Mouse (Mus musculus) liver, embryonic 11.5 days (tissue): ENCODE results near the gene Rbm48. TPM values are rescaled to one million over a fixed set of nuclear protein-coding genes. Genes with fewer than 3 reads are reported as not detected.

ENCODE experiments used
- ATAC-seq: fragments of 200-750 bp; cut with Nextera tagmentation; replicated peaks from 2 replicates; pipeline ENCODE4 v1.8.0; 2017; ENCODE audit warnings: moderate number of reproducible peaks, mild to moderate bottlenecking, moderate TSS enrichment, moderate library complexity; ENCODE audit not compliant: low FRiP score
- DNase-seq: peaks from one replicate; pipeline ENCODE4 v3.0.0-alpha.2; 2017; ENCODE audit warnings: low spot score
- H3K27ac ChIP-seq: fragments of 300-500 bp; sonication (generic); 2 replicates; pipeline ENCODE4 v1.5.1; 2014; ENCODE audit warnings: mild to moderate bottlenecking, low read depth, low read length, control low read depth
- H3K27me3 ChIP-seq: fragments of 300-500 bp; sonication (generic); replicated peaks from 2 replicates; pipeline ENCODE4 v1.6.1; 2014; ENCODE audit warnings: low read length, mixed read lengths; ENCODE audit not compliant: control insufficient read depth, insufficient read depth
- H3K36me3 ChIP-seq: fragments of 300-500 bp; sonication (generic); 2 replicates; pipeline ENCODE4 v1.6.1; 2014; ENCODE audit warnings: mild to moderate bottlenecking, low read length, moderate library complexity, mixed read lengths; ENCODE audit not compliant: control insufficient read depth, insufficient read depth
- H3K4me1 ChIP-seq: fragments of 300-500 bp; sonication (generic); replicated peaks from 2 replicates; pipeline ENCODE4 v1.6.1; 2014; ENCODE audit warnings: low read length, mixed read lengths; ENCODE audit not compliant: control insufficient read depth, insufficient read depth
- H3K4me2 ChIP-seq: fragments of 300-500 bp; sonication (generic); 2 replicates; pipeline ENCODE4 v1.6.1; 2014; ENCODE audit warnings: mild to moderate bottlenecking, control low read depth, moderate library complexity
- H3K4me3 ChIP-seq: fragments of 300-500 bp; sonication (generic); 2 replicates; pipeline ENCODE4 v1.5.1; 2014; ENCODE audit warnings: low read depth, low read length, control low read depth
- H3K9ac ChIP-seq: fragments of 300-500 bp; sonication (generic); 2 replicates; pipeline ENCODE4 v1.6.1; 2014; ENCODE audit warnings: low read depth, low read length, control low read depth
- H3K9me3 ChIP-seq: fragments of 300-500 bp; sonication (generic); 2 replicates; pipeline ENCODE4 v1.6.1; 2016; ENCODE audit warnings: low read length, inconsistent platforms, mixed read lengths; ENCODE audit not compliant: control insufficient read depth
- WGBS: fragments of 180-500 bp; shearing (Covaris S2); extraction: QIAGEN DNeasy Blood & Tissue Kit; methylation state at CpG from one replicate; pipeline ENCODE4 v1.1.7; 2014; 5-methylcytosine and 5-hydroxymethylcytosine counted together
- polyA plus RNA-seq: library from polyadenylated mRNA; unstranded; fragments of >200 nt; fragmentation: Nextera tagmentation; extraction: Ambion mirVana; gene quantifications from 2 replicates; pipeline ENCODE4 v1.2.1, GENCODE M21; 2014

Rbm48 gene
- polyA plus RNA-seq, 1 experiment from 2014 or later: 12.7 TPM

GRCm38 (mm10) chr5:3543629-3544479 is 52.5 kb downstream of the Rbm48 start, which contains the start of gene Fam133b:
TSS of gene Fam133b (plus strand) at chr5:3543833.
- Histone ChIP-seq H3K36me3 (peaks cover 2% of the 10 kb centered on the region; the same call in 1 of the 2 replicates), H3K4me2 (peak within 1 kb of the TSS; percentile 81), H3K9me3 (no peaks in the 10 kb centered on the region), H3K9ac (peak within 1 kb of the TSS; percentile 96), H3K4me3 (peak within 1 kb of the TSS; percentile 92), H3K27ac (peak within 1 kb of the TSS; percentile 79), H3K4me1 (peaks cover 8% of the 10 kb centered on the region; the same call in 1 of the 2 replicates), H3K27me3 (no peaks in the 10 kb centered on the region)
- WGBS: under 1% methylated on average over 79 of the region's 80 CpGs
- ATAC-seq (peak; percentile 95), DNase-seq (peak; percentile 95)

- peaks cover 8% of the 10 kb centered on the region; the same call in 1 of the 2 replicates for H3K4me1 ChIP-seq
- WGBS: 79% methylated on average over 6 of the region's 6 CpGs
- H3K4me3 ChIP-seq: no peak overlapping the region
- no peak overlapping the region for H3K27ac ChIP-seq
- H3K9me3 ChIP-seq: no peaks in the 10 kb centered on the region
- H3K36me3 ChIP-seq: no peaks in the 10 kb centered on the region; the same call in 1 of the 2 replicates
- no peaks in the 10 kb centered on the region for H3K27me3 ChIP-seq
- DNase-seq: no peak
- ATAC-seq: no peak
- H3K4me2 ChIP-seq: no peak overlapping the region
- H3K9ac ChIP-seq: no peak overlapping the region
Observed at GRCm38 (mm10) chr5:3541871-3542270, 54.5 kb downstream of the Rbm48 start.

GRCm38 (mm10) chr5:3538505-3539472 is 57.6 kb downstream of the Rbm48 start:
- Histone ChIP-seq H3K4me1 (no peaks in the 10 kb centered on the region), H3K4me2 (no peak overlapping the region), H3K4me3 (no peak overlapping the region), H3K27ac (no peak overlapping the region), H3K9ac (no peak overlapping the region), H3K36me3 (no peaks in the 10 kb centered on the region), H3K9me3 (no peaks in the 10 kb centered on the region), H3K27me3 (no peaks in the 10 kb centered on the region)
- DNase-seq (no peak), ATAC-seq (no peak)
- 64% methylated on average over 11 of the region's 11 CpGs for WGBS

GRCm38 (mm10) chr5:3536592-3537212 is 59.7 kb downstream of the Rbm48 start:
- DNase-seq (no peak), ATAC-seq (no peak)
- Histone ChIP-seq H3K9me3 (no peaks in the 10 kb centered on the region), H3K4me3 (no peak overlapping the region), H3K9ac (no peak overlapping the region), H3K27me3 (no peaks in the 10 kb centered on the region), H3K36me3 (no peaks in the 10 kb centered on the region), H3K27ac (no peak overlapping the region), H3K4me1 (no peaks in the 10 kb centered on the region), H3K4me2 (no peak overlapping the region)
- WGBS: 75% methylated on average over 3 of the region's 3 CpGs

Other genes with a start within 250 kb of the Rbm48 start
- gene Fam133b, start 52.8 kb downstream of the Rbm48 start, polyA plus RNA-seq: 26.2 and 28.4 TPM in 2 replicates
- gene 1700109H08Rik, start 25.0 kb downstream of the Rbm48 start, polyA plus RNA-seq: 1.8 and 3.1 TPM in 2 replicates
- gene Pex1, start 519 bp downstream of the Rbm48 start, polyA plus RNA-seq: 7.7 and 9.3 TPM in 2 replicates
- gene Tmbim7, start 54.6 kb upstream of the Rbm48 start, polyA plus RNA-seq: not detected in 2 replicates
- gene Gatad1, start 60.6 kb upstream of the Rbm48 start, polyA plus RNA-seq: 43.2 and 45.7 TPM in 2 replicates
- 10.4 and 11.3 TPM in 2 replicates for gene Ankib1, start 206.3 kb upstream of the Rbm48 start, polyA plus RNA-seq
- 38.2 and 38.8 TPM in 2 replicates for gene Krit1, start 206.6 kb upstream of the Rbm48 start, polyA plus RNA-seq
- not detected in 2 replicates for gene Lrrd1, start 248.6 kb upstream of the Rbm48 start, polyA plus RNA-seq